Comparison of ENCODE assay signal across 7 mouse cellular contexts in the genomic region with DNA sequence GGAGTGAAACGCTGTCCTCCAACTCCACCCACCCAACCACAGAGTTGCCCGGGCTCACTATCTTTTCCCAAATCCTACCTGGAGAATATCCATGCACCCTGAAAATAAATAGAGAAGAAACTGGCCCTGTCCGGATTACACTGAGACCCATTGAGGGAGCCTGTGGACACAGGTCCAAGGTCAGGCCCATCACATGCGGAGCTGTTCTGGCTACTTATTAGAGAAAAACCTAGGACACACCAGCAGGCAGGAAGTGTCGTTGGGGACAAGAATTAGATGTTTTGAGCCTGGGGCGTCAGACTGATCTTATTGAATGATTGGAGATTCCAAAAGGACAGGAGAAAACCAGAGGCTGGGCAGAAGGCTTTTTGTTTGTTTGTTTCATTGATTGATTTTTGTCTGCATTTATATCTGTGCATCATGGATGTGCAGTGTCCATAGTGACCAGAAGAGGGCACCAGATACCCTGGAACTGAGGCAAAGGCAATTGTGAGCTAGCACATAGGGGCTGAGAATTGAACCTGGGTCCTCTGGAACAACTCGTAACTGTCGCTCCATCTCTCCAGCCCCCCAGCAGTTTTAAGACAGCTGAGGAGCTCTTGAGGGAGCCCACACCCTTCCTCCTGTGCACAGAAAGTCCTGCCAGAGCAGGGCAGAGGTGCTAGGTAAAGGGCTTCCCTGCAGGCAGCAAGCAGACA. TPM values are rescaled to one million over a fixed set of nuclear protein-coding genes. Genes with fewer than 3 reads are reported as not detected.
A peak's percentile ranks its signal among the peaks of the same experiment; 100 is the strongest.
DNase-seq lines count a peak whose midpoint lies in the region; ATAC-seq and TF ChIP-seq lines count a peak whose summit lies in the region.

No protein-coding gene starts in this region.

- H3K4me2 ChIP-seq in hindbrain, embryonic 16.5 days (ENCODE audit: low read length) = no peak overlapping the region
- H3K4me2 ChIP-seq in lung, postnatal 0 days (replicated peaks; ENCODE audit: low read depth, low read length) = no peak overlapping the region
- no peak overlapping the region for H3K4me2 ChIP-seq in stomach, embryonic 15.5 days

- H3K4me3 ChIP-seq in kidney, adult 2 months (ENCODE audit: insufficient read depth, low read depth, low read length) = no peak overlapping the region
- H3K4me3 ChIP-seq in hindbrain, embryonic 16.5 days (ENCODE audit: low read length) = no peak overlapping the region
- no peak overlapping the region for H3K4me3 ChIP-seq in lung, postnatal 0 days (ENCODE audit: low read depth, low read length)
- no peak overlapping the region for H3K4me3 ChIP-seq in stomach, embryonic 15.5 days (replicated peaks)

- 55% methylated on average over 8 of the region's 8 CpGs for WGBS in kidney, adult 2 months
- WGBS in hindbrain, embryonic 16.5 days = 68% methylated on average over 8 of the region's 8 CpGs
- 74% methylated on average over 8 of the region's 8 CpGs for WGBS in lung, postnatal 0 days
- WGBS in stomach, embryonic 15.5 days = 77% methylated on average over 8 of the region's 8 CpGs

- H3K27ac ChIP-seq in kidney, adult 2 months (ENCODE audit: insufficient read depth, low read depth, low read length) = peak overlapping the region; percentile 85
- peak overlapping the region; percentile 72 for H3K27ac ChIP-seq in hindbrain, embryonic 16.5 days (ENCODE audit: low read depth, low read length)
- H3K27ac ChIP-seq in lung, postnatal 0 days (ENCODE audit: low read length) = peak overlapping the region; percentile 87
- peak overlapping the region; percentile 78 for H3K27ac ChIP-seq in stomach, embryonic 15.5 days

- H3K27me3 ChIP-seq in kidney, adult 2 months (replicated peaks; ENCODE audit: control insufficient read depth, insufficient read depth, low read length) = no peaks in the 10 kb centered on the region
- peaks cover 2% of the 10 kb centered on the region for H3K27me3 ChIP-seq in hindbrain, embryonic 16.5 days (replicated peaks; ENCODE audit: control insufficient read depth, insufficient read depth, low read length)
- H3K27me3 ChIP-seq in lung, postnatal 0 days (replicated peaks; ENCODE audit: insufficient read depth, low read length) = no peaks in the 10 kb centered on the region
- H3K27me3 ChIP-seq in stomach, embryonic 15.5 days (replicated peaks) = no peaks in the 10 kb centered on the region

- no peak for TF ChIP-seq POLR2A in kidney, adult 2 months (IDR thresholded peaks at IDR 0.05; ENCODE audit: low read depth, low read length)

- peak; percentile 1; the same call in 1 of the 2 replicates for ATAC-seq in hindbrain, embryonic 16.5 days
- no peak for ATAC-seq in lung, postnatal 0 days
- no peak for ATAC-seq in stomach, embryonic 15.5 days (ENCODE audit: insufficient read depth, low FRiP score, low read depth)

- peaks cover 33% of the 10 kb centered on the region for H3K4me1 ChIP-seq in kidney, adult 2 months (ENCODE audit: control insufficient read depth, insufficient read depth, low read length)
- H3K4me1 ChIP-seq in hindbrain, embryonic 16.5 days (ENCODE audit: control insufficient read depth, insufficient read depth, low read depth, low read length) = peaks cover 20% of the 10 kb centered on the region
- peaks cover 27% of the 10 kb centered on the region for H3K4me1 ChIP-seq in lung, postnatal 0 days (ENCODE audit: insufficient read depth, low read depth, low read length)
- H3K4me1 ChIP-seq in stomach, embryonic 15.5 days = peaks cover 29% of the 10 kb centered on the region

- no peak overlapping the region for H3K9ac ChIP-seq in hindbrain, embryonic 16.5 days (ENCODE audit: low read depth, low read length)
- H3K9ac ChIP-seq in lung, postnatal 0 days (replicated peaks; ENCODE audit: low read depth) = no peak overlapping the region
- H3K9ac ChIP-seq in stomach, embryonic 15.5 days = no peak overlapping the region

- DNase-seq in kidney, adult 2 months = peak; percentile 82
- DNase-seq in kidney, adult 18-20 months = no peak
- DNase-seq in ES-CJ7 (ENCODE audit: low read depth, low spot score) = peak; percentile 70
- DNase-seq in brain, adult 2 months (ENCODE audit: low read depth, low spot score) = peak; percentile 54
- DNase-seq in lung, postnatal 0 days (ENCODE audit: low spot score) = peak; percentile 62

- H3K9me3 ChIP-seq in hindbrain, embryonic 16.5 days (ENCODE audit: control insufficient read depth, low read length) = no peaks in the 10 kb centered on the region
- H3K9me3 ChIP-seq in lung, postnatal 0 days (ENCODE audit: low read length) = no peaks in the 10 kb centered on the region
- H3K9me3 ChIP-seq in stomach, embryonic 15.5 days = no peaks in the 10 kb centered on the region

- H3K36me3 ChIP-seq in kidney, adult 2 months (ENCODE audit: control insufficient read depth, insufficient read depth, low read length) = no peaks in the 10 kb centered on the region
- no peaks in the 10 kb centered on the region for H3K36me3 ChIP-seq in hindbrain, embryonic 16.5 days (ENCODE audit: control insufficient read depth, insufficient read depth, low read length)
- H3K36me3 ChIP-seq in lung, postnatal 0 days (ENCODE audit: insufficient read depth, low read length) = no peaks in the 10 kb centered on the region
- no peaks in the 10 kb centered on the region for H3K36me3 ChIP-seq in stomach, embryonic 15.5 days

- no peak for TF ChIP-seq EP300 in lung, postnatal 0 days (IDR thresholded peaks at IDR 0.05)

- peak; percentile 86 for TF ChIP-seq CTCF in kidney, adult 2 months (conservative IDR thresholded peaks at IDR 0.05; ENCODE audit: insufficient read depth, insufficient read length, low read depth, low read length)
- peak; percentile 82 for TF ChIP-seq CTCF in lung, postnatal 0 days (IDR thresholded peaks at IDR 0.05)

RNA-seq across cellular contexts. Expression of gene Wnt7b, which starts 30.5 kb away (rescaled TPM):
- 12.8 and 14.2 TPM in 2 replicates for polyA plus RNA-seq in kidney, adult 2 months (2012; rRNA removed)
- 26.4 and 35.4 TPM in 2 replicates for polyA plus RNA-seq in hindbrain, embryonic 16.5 days (2015; fragmentation: Nextera tagmentation; extraction: Ambion mirVana)
- polyA plus RNA-seq in lung, postnatal 0 days (2015; fragmentation: Nextera tagmentation; extraction: Ambion mirVana) = 11.3 and 14.9 TPM in 2 replicates
- 3.7 and 3.8 TPM in 2 replicates for polyA plus RNA-seq in stomach, embryonic 15.5 days (2015; fragmentation: Nextera tagmentation; extraction: Ambion mirVana)
